Mouse (Mus musculus) mouse trophoblast stem cell (cell line): ENCODE results near the gene 3830403N18Rik.
"Not testable (repeated sequence)": the region's sequence is repeated elsewhere in the genome, so short reads cannot be mapped to it uniquely, and the experiment has no call there.

Source experiments
- in situ Hi-C, 2 experiments: fragments of 300-500 bp; cut with MseI, MboI; formaldehyde crosslinking; loops; 2 replicates in 1 of 2; 3 replicates in 1 of 2; pipeline ENCODE4 v1.15.1; 2025

The 3830403N18Rik gene

GRCm38 (mm10) chrX:56136336-56136909, at the start of gene 3830403N18Rik:
Gene 3830403N18Rik (plus strand): TSS chrX:56136572.
- in situ Hi-C loops = not testable (repeated sequence)

- in situ Hi-C loops = no loop called here
These were observed 15.0 kb downstream of the 3830403N18Rik start for GRCm38 (mm10) chrX:56151396-56151795.

- in situ Hi-C loops = not testable (repeated sequence)
These were observed 50.1 kb downstream of the 3830403N18Rik start for GRCm38 (mm10) chrX:56186449-56186848.
